Mouse (Mus musculus) kidney, adult 10 weeks (tissue): ENCODE results near the gene Zfp174. TPM values are rescaled to one million over a fixed set of nuclear protein-coding genes. Genes with fewer than 3 reads are reported as not detected.

Source experiments
- polyA plus RNA-seq: library from polyadenylated mRNA; stranded (reverse); fragments of 350-450 nt; fragmentation: Illumina TruSeq; extraction: RNeasy Lipid Tissue Mini Kit (QIAGEN cat#74804); gene quantifications from one replicate; pipeline ENCODE4 v1.2.3, GENCODE M21; 2014; ENCODE audit warnings: low read depth, low replicate concordance

The Zfp174 gene
- polyA plus RNA-seq = 2.7 TPM

GRCm38 (mm10) chr16:3846711-3847518, at the start of gene Zfp174:
Gene Zfp174, plus strand, starts transcription at chr16:3847268.

DNA sequence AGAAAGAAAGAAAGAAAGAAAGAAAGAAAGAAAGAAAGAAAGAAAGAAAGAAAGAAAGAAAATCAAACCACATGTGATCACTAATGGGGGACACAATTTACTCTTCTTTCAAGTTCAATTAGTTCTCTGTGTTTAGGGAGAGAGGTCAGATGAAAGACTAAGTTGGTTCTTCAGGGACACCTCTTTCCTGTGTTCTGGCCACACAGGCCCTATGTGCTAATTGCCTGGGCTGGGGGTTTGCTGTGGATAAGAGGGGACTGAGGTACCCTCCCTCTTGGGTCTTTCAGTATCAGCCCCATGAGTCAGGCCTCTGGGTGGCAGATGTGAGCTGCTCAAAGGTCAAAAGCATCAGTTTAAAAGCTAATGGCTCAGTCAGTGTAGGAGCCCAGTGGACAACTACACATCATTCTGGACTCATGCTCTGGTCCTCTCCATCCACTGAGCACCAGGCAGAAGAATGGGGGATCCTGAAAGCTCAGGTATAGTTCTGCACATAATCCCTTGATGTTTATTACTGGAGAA, 16.4 kb upstream of the Zfp174 start, which contains the start of gene Olfr15:
TSS of gene Olfr15 (plus strand) at position 291 of the 522 bp plus-strand sequence.

GRCm38 (mm10) chr16:3872216-3873047, 25.4 kb downstream of the Zfp174 start, which contains the start of gene Naa60:
Gene Naa60, plus strand, starts transcription at chr16:3872375.

GRCm38 (mm10) chr16:3884201-3885064, 37.4 kb downstream of the Zfp174 start, which contains the start of the genes Zfp597 and Gm20695:
Gene Zfp597, minus strand, starts transcription at chr16:3884561.
Gene Gm20695, plus strand, starts transcription at chr16:3884648.

Other genes with a start within 250 kb of the Zfp174 start
- not detected for gene Mefv, start 129.2 kb upstream of the Zfp174 start, polyA plus RNA-seq
- 20.0 TPM for gene Zfp263, start 103.2 kb upstream of the Zfp174 start, polyA plus RNA-seq
- not detected for gene Olfr15, start 16.4 kb upstream of the Zfp174 start, polyA plus RNA-seq
- gene Naa60, start 25.1 kb downstream of the Zfp174 start, polyA plus RNA-seq = 96.9 TPM
- 11.5 TPM for gene Zfp597, start 37.3 kb downstream of the Zfp174 start, polyA plus RNA-seq
- gene Gm20695, start 37.4 kb downstream of the Zfp174 start, polyA plus RNA-seq = 2.8 TPM
- 2.0 TPM for gene 1700037C18Rik, start 61.4 kb downstream of the Zfp174 start, polyA plus RNA-seq
- 28.5 TPM for gene Cluap1, start 61.5 kb downstream of the Zfp174 start, polyA plus RNA-seq
- 0.57 TPM for gene Nlrc3, start 129.4 kb downstream of the Zfp174 start, polyA plus RNA-seq
- 28.0 TPM for gene Slx4, start 156.5 kb downstream of the Zfp174 start, polyA plus RNA-seq
- 591 TPM for gene Dnase1, start 189.7 kb downstream of the Zfp174 start, polyA plus RNA-seq
- gene Trap1, start 230.6 kb downstream of the Zfp174 start, polyA plus RNA-seq = 103 TPM